Mouse (Mus musculus) cerebellum, adult 2 months (tissue): ENCODE measurements around the gene Casz1.

Source experiments
- CTCF ChIP-seq: fragments of 200-500 bp; IDR thresholded peaks from 2 replicates; pipeline ENCODE4 v1.5.1; 2011; ENCODE audit warnings: low read depth, mild to moderate bottlenecking, control low read depth, low read length, moderate library complexity, borderline replicate concordance; ENCODE audit not compliant: insufficient read depth
- POLR2A ChIP-seq: fragments of 200-500 bp; IDR thresholded peaks from 2 replicates; pipeline ENCODE4 v1.6.1; 2011; ENCODE audit warnings: low read length, control low read depth, borderline replicate concordance; ENCODE audit not compliant: insufficient read depth

- TF ChIP-seq POLR2A (no peak), CTCF (no peak)
Measured at GRCm38 (mm10) chr4:148878984-148879610, 74.9 kb downstream of the Casz1 start.
